Mouse (Mus musculus): ENCODE results near the gene Xcl1. TPM values are rescaled to one million over a fixed set of nuclear protein-coding genes. Genes with fewer than 3 reads are reported as not detected.

Xcl1 gene
- not detected for total RNA-seq (2021)
- long read RNA-seq: 0 reads

GRCm38 (mm10) chr1:164935477-164936044, at the start of gene Xcl1:
Gene Xcl1 (minus strand): TSS chr1:164935527.
- no peak for DNase-seq (ENCODE audit: low spot score in 2 of 2)

- peak; percentile 28 to 63 for DNase-seq (ENCODE audit: low spot score in 2 of 2)
Measured at GRCm38 (mm10) chr1:164984681-164985080, 49.4 kb upstream of the Xcl1 start.

GRCm38 (mm10) chr1:164977351-164977750, 42.0 kb upstream of the Xcl1 start:
- no peak for DNase-seq (ENCODE audit: low spot score in 2 of 2)

- no peak for DNase-seq (ENCODE audit: low spot score in 2 of 2)
Measured at GRCm38 (mm10) chr1:164975729-164976128, 40.4 kb upstream of the Xcl1 start.

GRCm38 (mm10) chr1:164975276-164975675, 39.9 kb upstream of the Xcl1 start:
- DNase-seq (ENCODE audit: low spot score in 2 of 2): no peak

GRCm38 (mm10) chr1:164973790-164974189, 38.5 kb upstream of the Xcl1 start:
- DNase-seq (ENCODE audit: low spot score in 2 of 2): no peak

GRCm38 (mm10) chr1:164973341-164973740, 38.0 kb upstream of the Xcl1 start:
- DNase-seq (ENCODE audit: low spot score in 2 of 2): no peak

GRCm38 (mm10) chr1:164972744-164973143, 37.4 kb upstream of the Xcl1 start:
- DNase-seq (ENCODE audit: low spot score in 2 of 2): no peak

- DNase-seq (ENCODE audit: low spot score in 2 of 2): no peak
Measured at GRCm38 (mm10) chr1:164966095-164966698, 30.9 kb upstream of the Xcl1 start.

GRCm38 (mm10) chr1:164960610-164961009, 25.3 kb upstream of the Xcl1 start:
- DNase-seq (ENCODE audit: low spot score in 2 of 2): no peak

GRCm38 (mm10) chr1:164959787-164960385, 24.6 kb upstream of the Xcl1 start:
- DNase-seq (ENCODE audit: low spot score in 2 of 2): no peak

- no peak for DNase-seq (ENCODE audit: low spot score in 2 of 2)
Measured at GRCm38 (mm10) chr1:164959160-164959559, 23.8 kb upstream of the Xcl1 start.

GRCm38 (mm10) chr1:164957974-164958373, 22.6 kb upstream of the Xcl1 start:
- DNase-seq (ENCODE audit: low spot score in 2 of 2): peak in 1 of 2 experiments; percentile 49

- DNase-seq (ENCODE audit: low spot score in 2 of 2): no peak
Measured at GRCm38 (mm10) chr1:164956725-164957399, 21.5 kb upstream of the Xcl1 start.

- no peak for DNase-seq (ENCODE audit: low spot score in 2 of 2)
Measured at GRCm38 (mm10) chr1:164955452-164956196, 20.3 kb upstream of the Xcl1 start.

GRCm38 (mm10) chr1:164953574-164953973, 18.2 kb upstream of the Xcl1 start:
- no peak for DNase-seq (ENCODE audit: low spot score in 2 of 2)

- no peak for DNase-seq (ENCODE audit: low spot score in 2 of 2)
Measured at GRCm38 (mm10) chr1:164936060-164936459, 733 bp upstream of the Xcl1 start.

- no peak for DNase-seq (ENCODE audit: low spot score in 2 of 2)
Measured at GRCm38 (mm10) chr1:164933441-164934188, 1.7 kb downstream of the Xcl1 start.

GRCm38 (mm10) chr1:164931135-164931534, 4.2 kb downstream of the Xcl1 start:
- peak; percentile 23 to 75 for DNase-seq (ENCODE audit: low spot score in 2 of 2)

- no peak for DNase-seq (ENCODE audit: low spot score in 2 of 2)
Measured at GRCm38 (mm10) chr1:164930006-164930405, 5.3 kb downstream of the Xcl1 start.
